Mouse (Mus musculus) intestine, embryonic 15.5 days (tissue): ENCODE results near the gene Ttc23. TPM values are rescaled to one million over a fixed set of nuclear protein-coding genes. Genes with fewer than 3 reads are reported as not detected.

Source experiments
- ATAC-seq: fragments of 200-750 bp; cut with Nextera tagmentation; 2 replicates; pipeline ENCODE4 v1.8.0; 2017; ENCODE audit warnings: moderate TSS enrichment, moderate library complexity
- H3K27ac ChIP-seq: fragments of 300-500 bp; sonication (generic); 2 replicates; pipeline ENCODE4 v1.5.1; 2015; ENCODE audit warnings: mild to moderate bottlenecking, inconsistent platforms
- H3K27me3 ChIP-seq: fragments of 300-500 bp; sonication (generic); replicated peaks from 2 replicates; pipeline ENCODE4 v1.6.1; 2015; ENCODE audit warnings: inconsistent platforms
- H3K36me3 ChIP-seq: fragments of 300-500 bp; sonication (generic); 2 replicates; pipeline ENCODE4 v1.6.1; 2015; ENCODE audit warnings: inconsistent platforms
- H3K4me1 ChIP-seq: fragments of 300-500 bp; sonication (generic); replicated peaks from 2 replicates; pipeline ENCODE4 v1.6.1; 2015; ENCODE audit warnings: inconsistent platforms
- H3K4me2 ChIP-seq: fragments of 300-500 bp; sonication (generic); replicated peaks from 2 replicates; pipeline ENCODE4 v1.6.1; 2015; ENCODE audit warnings: mild to moderate bottlenecking, inconsistent platforms
- H3K4me3 ChIP-seq: fragments of 300-500 bp; sonication (generic); replicated peaks from 2 replicates; pipeline ENCODE4 v1.5.1; 2015; ENCODE audit warnings: inconsistent platforms
- H3K9ac ChIP-seq: fragments of 300-500 bp; sonication (generic); 2 replicates; pipeline ENCODE4 v1.6.1; 2015; ENCODE audit warnings: inconsistent platforms
- H3K9me3 ChIP-seq: fragments of 300-500 bp; sonication (generic); 2 replicates; pipeline ENCODE4 v1.6.1; 2016; ENCODE audit warnings: inconsistent platforms
- WGBS: fragments of 180-500 bp; shearing (Covaris S2); methylation state at CpG from one replicate; pipeline ENCODE4 v1.1.7; 2015; 5-methylcytosine and 5-hydroxymethylcytosine counted together
- polyA plus RNA-seq: library from polyadenylated mRNA; unstranded; fragments of >200 nt; fragmentation: Nextera tagmentation; extraction: Ambion mirVana; gene quantifications from 2 replicates; pipeline ENCODE4 v1.2.1, GENCODE M21; 2015

Gene Ttc23
- polyA plus RNA-seq, 1 experiment from 2014 or later: 20.9 TPM

DNA sequence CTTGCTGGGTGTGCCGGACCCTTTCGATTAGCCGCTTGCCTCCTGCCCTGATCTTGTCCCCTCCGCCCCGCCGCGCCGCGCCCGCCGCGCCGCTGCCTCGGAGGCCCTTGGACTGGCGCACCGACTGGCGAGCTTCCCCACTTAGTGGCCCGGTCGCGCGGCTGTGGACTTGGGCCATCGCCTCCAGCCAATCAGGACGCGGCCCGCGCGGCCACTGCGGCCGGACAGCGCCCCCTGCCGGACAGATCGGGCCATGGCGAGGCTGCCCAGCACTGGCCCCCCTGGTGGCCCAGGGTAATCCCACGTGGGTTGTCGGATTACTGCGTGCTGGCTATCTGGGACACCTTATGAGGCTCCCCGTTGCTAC is 112.4 kb downstream of the Ttc23 start, which contains the start of gene Synm:
TSS of gene Synm (minus strand) at position 114 of the 367 bp plus-strand sequence.
- Histone ChIP-seq H3K27ac (peak within 1 kb of the TSS; percentile 34), H3K4me2 (peak within 1 kb of the TSS; percentile 100), H3K4me1 (peaks cover 7% of the 10 kb centered on the region), H3K36me3 (no peaks in the 10 kb centered on the region), H3K27me3 (peaks cover 6% of the 10 kb centered on the region; the same call in 1 of the 2 replicates), H3K9ac (peak within 1 kb of the TSS; percentile 56), H3K4me3 (peak within 1 kb of the TSS; percentile 53), H3K9me3 (no peaks in the 10 kb centered on the region)
- ATAC-seq: peak; percentile 96
- WGBS: under 1% methylated on average over 37 of the region's 37 CpGs

DNA sequence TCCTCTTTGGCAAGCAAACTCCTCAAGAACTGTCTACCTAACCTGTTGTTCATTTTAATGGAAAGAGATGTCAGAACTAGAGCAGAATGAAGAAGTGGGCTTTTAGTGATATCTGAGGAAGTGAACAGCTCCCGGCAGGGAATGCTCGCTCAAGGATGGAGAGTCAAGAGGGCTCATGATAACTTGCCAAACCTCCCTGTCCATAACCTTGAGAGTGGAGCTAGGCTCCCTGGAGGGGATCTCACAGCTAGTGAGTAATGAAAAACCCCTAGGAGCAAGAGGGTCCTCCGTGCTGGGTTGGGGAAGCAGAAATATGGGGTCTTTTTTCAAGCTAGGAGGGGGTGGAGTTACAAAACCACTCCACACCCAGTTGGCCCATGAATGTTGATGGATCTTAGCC is 116.4 kb downstream of the Ttc23 start:
- H3K4me2 ChIP-seq: no peak overlapping the region
- 58% methylated on average over 3 of the region's 3 CpGs for WGBS
- peaks cover 4% of the 10 kb centered on the region; the same call in 1 of the 2 replicates for H3K27me3 ChIP-seq
- no peak overlapping the region for H3K27ac ChIP-seq
- no peak overlapping the region for H3K4me3 ChIP-seq
- H3K36me3 ChIP-seq: no peaks in the 10 kb centered on the region
- no peak for ATAC-seq
- no peaks in the 10 kb centered on the region for H3K9me3 ChIP-seq
- no peak overlapping the region for H3K9ac ChIP-seq
- H3K4me1 ChIP-seq: peaks cover 4% of the 10 kb centered on the region

DNA sequence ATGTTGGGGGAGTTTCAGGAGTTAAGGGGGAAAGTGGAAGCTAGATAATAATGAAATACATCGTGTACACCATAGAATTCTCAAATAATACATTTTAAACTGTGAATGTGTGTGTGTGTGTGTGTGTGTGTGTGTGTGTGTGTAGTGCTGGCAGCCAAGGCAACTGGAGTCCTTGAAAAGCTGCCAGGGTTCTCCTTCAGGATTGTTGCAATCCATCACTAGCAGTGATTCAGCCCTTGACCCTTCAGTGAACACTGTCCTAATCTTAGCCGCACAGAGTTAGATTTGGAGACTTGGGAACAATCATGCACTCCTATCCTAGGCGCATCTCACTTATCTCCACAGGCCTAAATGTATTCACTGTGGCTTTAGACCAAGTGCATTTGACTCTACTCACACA is 120.9 kb downstream of the Ttc23 start:
- Histone ChIP-seq H3K9me3 (no peaks in the 10 kb centered on the region), H3K27me3 (no peaks in the 10 kb centered on the region; the same call in 1 of the 2 replicates), H3K9ac (no peak overlapping the region), H3K36me3 (no peaks in the 10 kb centered on the region), H3K4me3 (no peak overlapping the region), H3K4me2 (no peak overlapping the region), H3K4me1 (no peaks in the 10 kb centered on the region), H3K27ac (no peak overlapping the region)
- ATAC-seq: no peak
- WGBS: 64% methylated on average over 3 of the region's 3 CpGs

DNA sequence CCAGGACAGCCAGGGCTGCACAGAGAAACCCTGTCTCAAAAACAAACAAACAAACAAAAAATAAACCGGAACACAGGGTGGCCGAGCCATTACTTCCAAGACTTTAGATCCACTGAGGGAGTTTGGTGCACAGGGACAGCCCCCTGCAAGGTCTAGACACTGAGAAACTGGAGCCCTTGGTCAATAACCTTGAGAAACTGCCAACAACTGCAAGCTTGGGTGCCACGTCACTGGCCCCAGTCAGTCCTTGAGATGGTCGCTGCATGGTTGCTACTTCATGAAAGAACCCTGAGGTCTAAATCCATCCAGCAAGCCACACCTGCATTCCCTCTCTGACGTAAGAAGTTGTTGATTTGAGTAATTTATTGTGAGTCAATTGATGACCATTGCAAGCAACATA is 122.3 kb downstream of the Ttc23 start:
- Histone ChIP-seq H3K4me2 (no peak overlapping the region), H3K4me3 (no peak overlapping the region), H3K9ac (no peak overlapping the region), H3K4me1 (no peaks in the 10 kb centered on the region), H3K27ac (no peak overlapping the region), H3K27me3 (no peaks in the 10 kb centered on the region), H3K9me3 (no peaks in the 10 kb centered on the region), H3K36me3 (no peaks in the 10 kb centered on the region)
- ATAC-seq: no peak
- WGBS: 88% methylated on average over 5 of the region's 5 CpGs

DNA sequence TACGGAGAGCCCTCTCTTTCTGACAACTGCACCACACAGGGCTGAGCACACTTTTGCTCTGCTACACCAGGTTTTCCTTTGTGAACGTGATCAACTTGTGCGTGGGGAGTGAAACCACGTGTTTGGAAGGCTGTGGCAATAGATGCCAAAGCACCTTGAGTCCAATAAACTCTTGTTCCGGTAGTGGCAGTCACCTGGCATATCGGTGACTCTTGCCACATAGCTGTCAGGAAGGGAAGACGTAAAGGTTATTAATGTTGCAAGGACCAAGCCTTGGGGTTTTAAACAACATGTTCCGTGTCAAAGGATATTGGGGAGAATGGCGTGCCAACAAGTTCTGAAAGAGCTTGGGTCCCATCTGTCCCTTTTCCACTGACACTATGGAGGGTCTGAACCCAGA is 125.0 kb downstream of the Ttc23 start:
- Histone ChIP-seq H3K36me3 (no peaks in the 10 kb centered on the region), H3K27me3 (no peaks in the 10 kb centered on the region), H3K4me1 (peaks cover 4% of the 10 kb centered on the region; the same call in 1 of the 2 replicates), H3K4me3 (no peak overlapping the region), H3K9me3 (no peaks in the 10 kb centered on the region), H3K9ac (no peak overlapping the region), H3K4me2 (no peak overlapping the region), H3K27ac (no peak overlapping the region)
- WGBS: 89% methylated on average over 9 of the region's 9 CpGs
- no peak for ATAC-seq

DNA sequence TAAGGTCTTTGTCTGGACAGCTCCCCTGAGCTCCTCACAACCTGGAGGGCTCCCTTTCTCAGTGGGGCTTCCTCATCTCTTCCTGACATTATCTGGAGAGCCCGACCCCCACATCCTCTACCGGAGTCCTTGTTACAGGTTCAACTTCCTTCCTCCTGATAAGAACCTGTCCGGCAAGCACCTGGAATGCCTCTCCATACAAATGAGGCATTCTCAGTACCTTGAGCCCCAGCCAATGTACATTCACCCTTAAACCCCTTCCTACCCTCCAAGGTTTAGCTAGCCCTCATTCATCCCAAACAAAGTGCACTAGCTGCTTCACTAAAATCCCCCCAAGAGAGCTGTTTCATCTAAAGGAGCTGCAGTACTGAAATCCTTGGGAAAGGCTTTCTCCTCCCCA is 128.4 kb downstream of the Ttc23 start:
- ATAC-seq: no peak
- no peaks in the 10 kb centered on the region for H3K9me3 ChIP-seq
- no peaks in the 10 kb centered on the region for H3K27me3 ChIP-seq
- H3K4me1 ChIP-seq: peaks cover 4% of the 10 kb centered on the region; the same call in 1 of the 2 replicates
- H3K27ac ChIP-seq: no peak overlapping the region
- H3K4me3 ChIP-seq: no peak overlapping the region
- no peak overlapping the region for H3K4me2 ChIP-seq
- H3K9ac ChIP-seq: no peak overlapping the region
- no peaks in the 10 kb centered on the region for H3K36me3 ChIP-seq
- WGBS: 55% methylated on average over 3 of the region's 3 CpGs

DNA sequence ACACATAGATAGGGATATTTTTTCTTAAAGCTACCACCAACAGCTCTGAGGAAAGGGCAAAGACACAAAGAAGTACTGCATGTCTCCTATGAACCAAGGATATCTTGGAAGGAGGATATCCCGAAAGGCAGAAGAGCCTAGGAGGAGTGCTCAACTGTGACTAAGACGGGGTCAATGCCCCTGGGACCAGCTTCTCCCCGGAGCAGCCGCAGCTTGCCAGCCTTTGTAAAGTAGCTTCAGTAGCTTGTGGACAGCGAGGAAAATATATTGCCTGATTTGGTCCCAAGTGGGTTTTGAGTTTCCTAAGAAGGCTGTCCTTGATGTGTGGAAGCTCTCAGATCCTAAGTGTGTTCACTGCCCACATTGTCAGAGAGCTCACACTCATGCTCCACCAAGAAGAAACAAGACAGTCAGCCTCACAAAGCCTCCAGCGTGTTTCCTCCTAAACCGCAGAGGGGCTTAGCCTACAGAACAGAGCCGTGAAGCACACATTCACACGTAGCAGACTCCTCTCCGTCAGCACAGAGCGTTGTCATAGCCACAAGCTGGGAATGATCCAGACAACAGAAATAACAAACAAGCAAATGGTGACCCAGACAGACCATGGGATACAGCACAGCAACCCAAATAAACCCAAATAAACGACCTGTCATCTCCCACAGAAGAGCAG is 129.6 kb downstream of the Ttc23 start:
- no peak overlapping the region for H3K27ac ChIP-seq

DNA sequence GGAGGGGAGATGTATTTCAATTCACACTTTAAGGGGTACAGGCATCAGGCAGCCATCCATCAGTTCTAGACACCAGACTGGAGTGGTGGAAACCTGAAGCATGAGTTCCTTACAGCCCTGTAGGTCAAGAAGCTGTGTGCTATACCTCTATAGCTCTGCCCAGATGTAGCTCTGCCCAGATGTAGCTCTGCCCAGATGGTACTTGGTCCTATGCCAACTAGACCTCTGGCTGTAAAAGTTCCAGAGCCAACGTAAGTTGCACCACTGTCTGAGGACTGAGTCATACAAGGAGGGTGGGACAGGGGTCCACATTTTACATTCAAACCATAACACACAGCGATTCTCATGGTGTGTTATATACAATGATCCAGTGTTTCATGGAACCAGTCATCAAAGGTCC is 140.7 kb downstream of the Ttc23 start:
- 76% methylated on average over 2 of the region's 2 CpGs for WGBS
- Histone ChIP-seq H3K9me3 (no peaks in the 10 kb centered on the region), H3K36me3 (no peaks in the 10 kb centered on the region), H3K27me3 (no peaks in the 10 kb centered on the region), H3K4me3 (no peak overlapping the region), H3K4me1 (0 out of 2 replicates have a peak, but pooled peaks cover 3% of the 10 kb centered on the region), H3K4me2 (no peak overlapping the region), H3K27ac (no peak overlapping the region), H3K9ac (no peak overlapping the region)
- ATAC-seq: no peak

More for the DNA sequence above, 129.6 kb downstream of the Ttc23 start:
- Histone ChIP-seq H3K27me3 (no peaks in the 10 kb centered on the region), H3K4me1 (peaks cover 4% of the 10 kb centered on the region; the same call in 1 of the 2 replicates), H3K9ac (no peak overlapping the region), H3K4me3 (no peak overlapping the region), H3K4me2 (no peak overlapping the region), H3K9me3 (no peaks in the 10 kb centered on the region), H3K36me3 (no peaks in the 10 kb centered on the region)
- whole genome bisulfite sequencing: 53% methylated on average over 12 of the region's 12 CpGs
- ATAC-seq: no peak

DNA sequence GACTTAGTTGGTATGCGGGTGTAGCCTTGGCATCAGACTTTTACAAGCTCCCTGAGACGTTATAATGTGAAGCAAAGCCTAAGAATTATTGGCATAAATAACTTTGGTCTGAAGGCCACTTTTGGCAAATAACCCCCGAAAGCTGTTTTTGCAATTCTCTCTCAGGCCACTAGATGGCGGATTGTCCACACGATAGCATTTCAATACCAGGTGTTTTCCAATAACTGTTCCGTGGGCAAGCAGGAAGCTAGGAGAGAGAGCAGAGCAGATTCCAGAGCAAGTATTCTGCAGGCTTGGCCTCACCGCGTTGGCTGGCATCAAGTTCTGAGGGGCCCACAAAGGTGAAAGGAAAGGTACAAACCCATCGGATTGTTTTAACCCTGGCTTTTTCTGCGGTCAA is 141.5 kb downstream of the Ttc23 start:
- 10% methylated on average over 10 of the region's 10 CpGs for WGBS

DNA sequence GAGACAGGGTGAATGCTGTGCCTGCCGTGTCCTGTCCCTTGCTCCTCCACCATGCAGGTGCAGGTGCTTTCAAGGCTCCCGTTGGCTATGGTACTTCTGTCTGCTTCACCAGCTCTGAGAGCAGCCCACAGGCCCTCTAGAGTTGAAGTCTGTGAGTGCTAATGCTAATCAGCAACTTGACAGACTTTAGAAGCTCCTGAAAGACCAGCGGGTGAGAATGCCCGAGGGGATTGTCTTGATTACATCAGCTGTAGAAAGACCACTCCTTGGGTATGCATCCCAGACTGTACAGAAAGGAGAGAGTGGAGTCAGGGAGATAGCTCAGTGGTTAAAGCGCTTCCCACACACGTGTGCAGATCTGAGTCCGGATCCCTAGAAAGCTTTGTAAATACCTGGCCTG is 144.0 kb downstream of the Ttc23 start:
- Histone ChIP-seq H3K9me3 (no peaks in the 10 kb centered on the region), H3K4me1 (0 out of 2 replicates have a peak, but pooled peaks cover 3% of the 10 kb centered on the region), H3K4me2 (no peak overlapping the region), H3K27ac (no peak overlapping the region), H3K27me3 (no peaks in the 10 kb centered on the region), H3K4me3 (no peak overlapping the region), H3K9ac (no peak overlapping the region), H3K36me3 (no peaks in the 10 kb centered on the region)
- no peak for ATAC-seq
- 63% methylated on average over 7 of the region's 7 CpGs for WGBS

More for the DNA sequence above, 141.5 kb downstream of the Ttc23 start:
- ATAC-seq: peak; percentile 70
- no peaks in the 10 kb centered on the region for H3K36me3 ChIP-seq
- H3K27ac ChIP-seq: no peak overlapping the region
- H3K4me1 ChIP-seq: 0 out of 2 replicates have a peak, but pooled peaks cover 3% of the 10 kb centered on the region
- H3K4me2 ChIP-seq: no peak overlapping the region; the same call in 1 of the 2 replicates
- H3K9me3 ChIP-seq: no peaks in the 10 kb centered on the region
- H3K27me3 ChIP-seq: no peaks in the 10 kb centered on the region
- H3K4me3 ChIP-seq: no peak overlapping the region
- no peak overlapping the region for H3K9ac ChIP-seq

DNA sequence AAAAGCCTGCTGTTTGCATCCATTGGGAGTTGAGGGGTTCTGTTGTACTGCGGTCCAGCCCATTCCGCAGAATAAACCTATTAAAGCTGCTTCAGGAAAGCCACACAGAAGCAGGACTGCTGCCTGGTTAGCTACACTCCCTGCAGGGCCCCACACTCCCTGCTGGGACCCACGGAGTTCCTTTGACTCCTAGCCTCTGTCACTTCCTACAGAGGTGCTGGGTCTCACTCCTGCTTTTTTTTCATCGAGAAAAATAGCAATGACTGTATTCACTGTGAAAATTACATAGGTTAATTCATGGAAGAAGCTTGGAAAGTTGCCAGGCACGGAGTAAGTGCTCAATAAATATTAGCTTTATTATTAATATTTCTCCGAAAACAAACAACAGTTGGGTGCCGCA is 146.2 kb downstream of the Ttc23 start:
- Histone ChIP-seq H3K9ac (no peak overlapping the region), H3K4me1 (0 out of 2 replicates have a peak, but pooled peaks cover 6% of the 10 kb centered on the region), H3K4me2 (no peak overlapping the region), H3K27ac (no peak overlapping the region), H3K36me3 (no peaks in the 10 kb centered on the region), H3K4me3 (no peak overlapping the region), H3K27me3 (no peaks in the 10 kb centered on the region), H3K9me3 (no peaks in the 10 kb centered on the region)
- no peak for ATAC-seq
- 59% methylated on average over 7 of the region's 7 CpGs for WGBS

DNA sequence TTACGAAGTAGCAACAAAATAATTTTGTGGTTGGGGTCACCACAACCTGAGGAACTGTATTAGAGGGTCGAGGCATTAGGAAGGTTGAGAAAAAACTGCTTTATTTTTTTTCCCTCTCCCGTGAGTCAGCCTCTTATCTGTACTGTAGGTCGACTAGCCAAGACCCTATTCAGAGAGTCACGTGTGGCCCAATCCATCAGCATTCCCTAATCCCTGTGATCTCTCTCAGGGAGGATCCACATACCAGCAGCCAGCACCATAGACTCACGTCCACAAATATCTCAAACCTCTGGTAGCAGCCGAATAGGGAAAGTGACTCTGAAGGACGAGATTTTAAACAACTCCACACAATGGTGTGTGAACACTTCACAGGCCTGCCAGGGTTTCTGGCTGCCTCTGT is 149.9 kb downstream of the Ttc23 start:
- no peak; the same call in 1 of the 2 replicates for ATAC-seq
- Histone ChIP-seq H3K27me3 (no peaks in the 10 kb centered on the region), H3K9ac (no peak overlapping the region)

DNA sequence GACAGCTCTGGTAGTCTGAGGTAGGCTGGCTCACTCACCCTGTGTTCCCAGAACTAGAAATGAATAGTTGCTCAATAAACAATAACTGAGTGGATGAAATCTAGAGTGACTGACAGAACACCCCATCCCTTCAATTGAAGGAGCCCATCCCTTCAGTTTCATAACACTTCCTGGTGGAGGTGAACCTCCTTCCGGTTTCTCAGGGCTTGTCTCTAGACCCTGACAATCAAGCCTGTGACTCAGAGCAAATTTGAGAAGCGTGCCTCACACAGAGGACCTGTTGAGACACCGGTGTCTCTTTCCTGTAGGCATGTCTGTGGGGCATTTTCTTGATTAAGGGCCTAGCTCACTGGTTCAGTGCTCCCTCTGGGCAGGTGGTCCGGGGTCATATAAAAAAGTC is 151.3 kb downstream of the Ttc23 start:
- H3K9me3 ChIP-seq: no peaks in the 10 kb centered on the region
- no peaks in the 10 kb centered on the region for H3K27me3 ChIP-seq
- H3K4me3 ChIP-seq: no peak overlapping the region
- ATAC-seq: no peak
- H3K36me3 ChIP-seq: no peaks in the 10 kb centered on the region
- peaks cover 5% of the 10 kb centered on the region; the same call in 1 of the 2 replicates for H3K4me1 ChIP-seq
- no peak overlapping the region for H3K27ac ChIP-seq
- 89% methylated on average over 4 of the region's 4 CpGs for WGBS
- H3K9ac ChIP-seq: no peak overlapping the region
- no peak overlapping the region for H3K4me2 ChIP-seq

More for the DNA sequence above, 149.9 kb downstream of the Ttc23 start:
- Histone ChIP-seq H3K36me3 (no peaks in the 10 kb centered on the region), H3K4me2 (no peak overlapping the region), H3K27ac (no peak overlapping the region), H3K4me3 (no peak overlapping the region), H3K4me1 (0 out of 2 replicates have a peak, but pooled peaks cover 2% of the 10 kb centered on the region), H3K9me3 (no peaks in the 10 kb centered on the region)
- 26% methylated on average over 8 of the region's 8 CpGs for WGBS
